Mouse (Mus musculus) brown adipose tissue, adult 24 weeks (tissue): ENCODE measurements at regions not wholly inside any gene's neighbourhood (a gene's known extent, or its start where the extent isn't known, plus 50 kb on each side); places are given as distances from the start of the nearest gene placed in this dataset.

Experiments used
- H3K27ac ChIP-seq: fragments of 200-500 bp; replicated peaks from 2 replicates; pipeline ENCODE4 v1.5.1; 2012; ENCODE audit warnings: low read depth, mild to moderate bottlenecking, low read length
- H3K4me1 ChIP-seq: fragments of 200-500 bp; 2 replicates; pipeline ENCODE4 v1.6.1; 2012; ENCODE audit warnings: low read length, mixed read lengths; ENCODE audit not compliant: control insufficient read depth, insufficient read depth, insufficient read length
- H3K4me3 ChIP-seq: fragments of 200-500 bp; 2 replicates; pipeline ENCODE4 v1.5.1; 2012; ENCODE audit warnings: low read depth, mild to moderate bottlenecking, low read length, moderate library complexity; ENCODE audit not compliant: insufficient read depth

- Histone ChIP-seq H3K27ac (no peak overlapping the region), H3K4me3 (no peak overlapping the region), H3K4me1 (no peaks in the 10 kb centered on the region)
Observed at GRCm38 (mm10) chr1:119328921-119329692, 92.9 kb downstream of the Inhbb start.

- Histone ChIP-seq H3K4me1 (no peaks in the 10 kb centered on the region), H3K27ac (no peak overlapping the region), H3K4me3 (no peak overlapping the region)
Observed at GRCm38 (mm10) chr1:119324551-119324950, 97.5 kb downstream of the Inhbb start.

DNA sequence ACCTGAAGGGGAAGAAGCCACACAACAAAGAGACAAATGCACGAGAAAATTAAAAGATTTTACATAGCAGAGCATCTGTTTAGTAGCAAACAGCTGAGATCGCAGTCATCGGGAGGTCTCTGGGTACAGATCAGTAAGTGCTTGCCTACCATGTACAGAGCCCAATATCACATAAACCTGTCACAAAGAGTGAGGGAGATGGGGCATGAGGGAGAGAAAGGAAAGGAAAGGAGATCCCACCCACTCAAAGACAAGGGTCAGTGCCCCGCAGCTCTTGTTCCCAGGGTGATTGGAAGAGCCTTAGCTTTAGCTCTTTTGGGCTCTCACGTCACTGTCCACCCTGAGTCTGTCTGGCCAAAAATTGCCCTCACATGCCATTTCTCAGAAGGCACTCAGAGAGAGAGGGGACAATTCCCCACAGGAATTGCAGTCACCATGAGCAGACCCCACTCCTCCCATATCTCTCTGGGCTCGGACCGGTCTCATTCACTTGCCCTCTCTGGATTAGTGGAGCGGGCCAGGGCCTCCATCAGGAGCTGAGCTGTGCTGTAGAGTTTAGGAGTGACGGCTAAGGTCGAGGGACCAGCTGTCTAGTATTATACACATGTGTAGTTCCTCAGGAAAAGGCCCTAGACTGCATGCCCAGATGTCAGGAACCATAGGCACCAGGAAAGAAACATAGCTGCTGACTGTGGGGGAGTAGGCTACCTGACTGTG lies 99.6 kb downstream of the Inhbb start:
- H3K4me1 ChIP-seq, result no peaks in the 10 kb centered on the region
- H3K27ac ChIP-seq, result no peak overlapping the region
- no peak overlapping the region for H3K4me3 ChIP-seq

- H3K4me3 ChIP-seq, result no peak overlapping the region
- H3K4me1 ChIP-seq, result no peaks in the 10 kb centered on the region
- H3K27ac ChIP-seq, result no peak overlapping the region
Observed at GRCm38 (mm10) chr1:119321799-119322198, 100.2 kb downstream of the Inhbb start.

GRCm38 (mm10) chr1:119317006-119317405 lies 105.0 kb downstream of the Inhbb start:
- no peaks in the 10 kb centered on the region for H3K4me1 ChIP-seq
- no peak overlapping the region for H3K27ac ChIP-seq
- H3K4me3 ChIP-seq, result no peak overlapping the region

- H3K4me3 ChIP-seq, result no peak overlapping the region
- H3K27ac ChIP-seq, result no peak overlapping the region
- H3K4me1 ChIP-seq, result no peaks in the 10 kb centered on the region
Observed at GRCm38 (mm10) chr1:119308719-119309365, 113.2 kb downstream of the Inhbb start.

- H3K27ac ChIP-seq, result no peak overlapping the region
- H3K4me1 ChIP-seq, result peaks cover 5% of the 10 kb centered on the region; the same call in 1 of the 2 replicates
- no peak overlapping the region for H3K4me3 ChIP-seq
Observed at GRCm38 (mm10) chr1:119305315-119305976, 116.6 kb downstream of the Inhbb start.

GRCm38 (mm10) chr1:119304470-119304980 lies 117.5 kb downstream of the Inhbb start:
- Histone ChIP-seq H3K27ac (no peak overlapping the region), H3K4me3 (no peak overlapping the region), H3K4me1 (peaks cover 10% of the 10 kb centered on the region; the same call in 1 of the 2 replicates)

DNA sequence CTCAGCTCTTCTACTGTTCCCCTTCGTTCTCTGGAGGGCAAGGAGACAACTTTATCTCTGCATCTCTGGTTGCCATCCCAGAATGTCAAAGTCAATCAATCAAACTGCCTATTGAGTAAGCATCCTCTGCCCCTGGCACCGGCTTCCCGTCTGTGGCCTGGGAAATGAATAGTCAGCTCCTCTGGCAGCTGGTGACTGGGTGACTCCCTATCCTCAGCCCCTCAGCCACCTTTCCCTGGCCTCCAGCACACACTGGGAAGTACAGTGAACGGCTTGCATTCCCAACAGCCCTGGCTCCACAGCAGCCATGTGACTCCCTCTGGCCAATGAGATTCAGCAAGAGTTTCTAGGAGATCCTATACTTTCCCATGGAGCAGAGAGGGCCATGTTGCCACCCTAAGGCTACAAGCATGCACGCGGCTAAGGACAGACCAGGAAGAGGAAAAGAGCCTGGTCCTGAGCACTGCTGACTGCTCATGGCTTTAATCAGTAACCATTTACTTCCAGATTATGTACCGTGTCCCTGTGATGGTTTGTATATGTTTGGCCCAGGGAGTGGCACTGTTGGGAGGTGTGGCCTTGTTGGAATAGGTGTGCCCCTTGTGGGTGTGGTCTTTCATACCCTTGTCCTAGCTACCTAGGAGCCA lies 119.6 kb downstream of the Inhbb start:
- H3K4me3 ChIP-seq, result no peak overlapping the region
- peaks cover 12% of the 10 kb centered on the region; the same call in 1 of the 2 replicates for H3K4me1 ChIP-seq
- H3K27ac ChIP-seq, result no peak overlapping the region

DNA sequence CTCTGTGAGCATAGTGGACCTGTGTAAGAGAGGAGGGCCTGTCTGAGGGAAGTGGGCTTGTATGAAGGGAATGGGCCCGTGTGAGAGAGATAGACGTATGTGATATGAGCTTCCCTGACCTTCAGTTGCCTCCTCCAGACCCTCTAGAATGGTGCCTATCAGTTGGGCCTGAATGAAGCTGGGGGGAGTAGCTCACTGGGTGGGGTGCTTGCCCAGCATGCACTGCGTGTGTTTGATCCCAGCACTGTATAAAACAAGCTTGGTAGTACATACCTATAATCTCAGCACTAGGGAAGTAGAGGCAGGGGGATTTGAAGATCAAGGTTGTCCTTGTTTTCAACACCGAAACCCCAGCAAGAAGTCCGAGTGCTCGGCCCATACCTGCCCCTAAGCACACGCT lies 120.1 kb downstream of the Inhbb start:
- H3K4me1 ChIP-seq, result peaks cover 12% of the 10 kb centered on the region; the same call in 1 of the 2 replicates
- H3K4me3 ChIP-seq, result no peak overlapping the region
- H3K27ac ChIP-seq, result no peak overlapping the region

GRCm38 (mm10) chr1:119301258-119301657 lies 120.8 kb downstream of the Inhbb start:
- no peak overlapping the region for H3K4me3 ChIP-seq
- H3K4me1 ChIP-seq, result peaks cover 12% of the 10 kb centered on the region; the same call in 1 of the 2 replicates
- H3K27ac ChIP-seq, result no peak overlapping the region

GRCm38 (mm10) chr1:119299842-119300752 lies 122.0 kb downstream of the Inhbb start:
- H3K4me3 ChIP-seq, result no peak overlapping the region
- H3K4me1 ChIP-seq, result peaks cover 15% of the 10 kb centered on the region; the same call in 1 of the 2 replicates

DNA sequence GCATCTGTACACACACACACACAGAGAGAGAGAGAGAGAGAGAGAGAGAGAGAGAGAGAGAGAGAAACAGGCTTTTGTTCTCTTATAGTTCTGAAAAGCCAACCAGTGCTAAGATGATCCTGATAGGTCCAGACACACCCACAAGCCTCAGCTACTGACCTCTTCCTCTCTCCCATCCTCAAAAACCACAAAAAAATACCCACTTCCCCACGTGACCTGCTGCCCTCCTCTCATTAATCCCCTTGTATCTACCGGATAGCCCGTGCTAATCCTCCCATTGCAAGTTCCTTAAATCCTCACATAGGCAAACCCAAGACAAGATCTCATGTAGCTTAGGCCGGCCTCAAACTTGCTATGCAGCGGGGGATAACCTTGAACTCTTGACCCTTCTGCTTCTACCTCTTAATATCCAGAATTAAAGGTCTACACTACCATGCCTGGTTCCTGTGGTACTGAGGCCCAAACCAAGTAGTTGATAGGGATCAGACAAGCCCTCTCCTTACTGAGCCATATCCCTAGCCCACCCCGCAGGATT lies 123.3 kb downstream of the Inhbb start:
- peaks cover 17% of the 10 kb centered on the region for H3K4me1 ChIP-seq

More at GRCm38 (mm10) chr1:119299842-119300752, 122.0 kb downstream of the Inhbb start:
- H3K27ac ChIP-seq, result peak overlapping the region; percentile 60

More for the DNA sequence above, 123.3 kb downstream of the Inhbb start:
- H3K27ac ChIP-seq, result no peak overlapping the region
- H3K4me3 ChIP-seq, result no peak overlapping the region
